ENCODE assay signal across 8 mouse cellular contexts in the genomic region with DNA sequence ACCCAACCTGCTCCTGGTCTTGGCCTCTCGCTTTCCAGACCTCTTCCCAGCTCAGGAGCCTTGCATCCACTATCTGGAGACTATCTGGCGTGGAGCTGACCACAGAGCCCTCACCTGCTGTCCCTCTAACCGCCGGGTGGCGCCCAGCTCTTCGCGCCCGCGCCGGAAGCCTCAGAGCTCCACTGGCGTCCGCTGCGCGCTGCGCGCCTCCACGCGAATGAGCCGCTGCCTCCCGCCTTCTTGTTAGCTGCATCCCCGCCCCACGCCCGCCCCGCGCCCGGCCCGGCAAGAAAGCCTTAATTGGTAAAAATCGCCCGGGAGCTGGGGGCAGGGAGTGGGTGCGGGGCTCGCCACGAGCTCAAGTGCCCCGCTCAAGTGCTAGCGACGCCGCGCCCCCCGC. TPM values are rescaled to one million over a fixed set of nuclear protein-coding genes. Genes with fewer than 3 reads are reported as not detected.
DNase-seq lines count a peak whose midpoint lies in the region; ATAC-seq and TF ChIP-seq lines count a peak whose summit lies in the region.

TSS of gene Flna (minus strand) at position 206 of the 400 bp plus-strand sequence.

- H3K4me2 ChIP-seq in midbrain, embryonic 16.5 days (ENCODE audit: low read length) = peak within 1 kb of the TSS; percentile 61

- no peaks in the 10 kb centered on the region for H3K36me3 ChIP-seq in heart, embryonic 10.5 days
- no peaks in the 10 kb centered on the region for H3K36me3 ChIP-seq in midbrain, embryonic 16.5 days (ENCODE audit: control insufficient read depth, insufficient read depth, low read length)

- peak within 1 kb of the TSS; percentile 69 for H3K4me3 ChIP-seq in embryonic fibroblast, embryonic 13.5 days (ENCODE audit: insufficient read depth, low read length)
- H3K4me3 ChIP-seq in heart, embryonic 10.5 days = peak within 1 kb of the TSS; percentile 57
- H3K4me3 ChIP-seq in midbrain, embryonic 16.5 days (ENCODE audit: low read depth, low read length) = peak within 1 kb of the TSS; percentile 46

- H3K27me3 ChIP-seq in heart, embryonic 10.5 days (ENCODE audit: insufficient read depth, poor library complexity, severe bottlenecking) = 0 out of 2 replicates have a peak, but pooled peaks cover 3% of the 10 kb centered on the region
- no peaks in the 10 kb centered on the region for H3K27me3 ChIP-seq in midbrain, embryonic 16.5 days (ENCODE audit: control insufficient read depth, insufficient read depth, low read depth, low read length)

- no peak for TF ChIP-seq CTCF in embryonic fibroblast, embryonic 13.5 days (IDR thresholded peaks at IDR 0.05; ENCODE audit: borderline replicate concordance, insufficient read depth, low read length)

- TF ChIP-seq POLR2A in embryonic fibroblast, embryonic 13.5 days (IDR thresholded peaks at IDR 0.05; ENCODE audit: low read depth, low read length) = no peak

- peak within 1 kb of the TSS; percentile 93 for H3K27ac ChIP-seq in embryonic fibroblast, embryonic 13.5 days (ENCODE audit: insufficient read depth, low read length)
- peak within 1 kb of the TSS; percentile 86 for H3K27ac ChIP-seq in heart, embryonic 10.5 days
- H3K27ac ChIP-seq in midbrain, embryonic 16.5 days (ENCODE audit: low read length) = peak within 1 kb of the TSS; percentile 60

- DNase-seq in A20 (ENCODE audit: low read depth, low spot score) (peak; percentile 64), liver (peak; percentile 59)
- peak; percentile 73 for DNase-seq in adrenal gland, postnatal 25 days
- peak; percentile 84 for DNase-seq in heart, embryonic 10.5 days (ENCODE audit: low spot score)
- DNase-seq in kidney, adult 9 months = peak; percentile 63
- DNase-seq in spleen, postnatal 4 days (ENCODE audit: low spot score in 2 of 2) = peak; percentile 58 to 83

- WGBS in heart, embryonic 10.5 days = 15% methylated on average over 38 of the region's 38 CpGs
- 18% methylated on average over 38 of the region's 38 CpGs for WGBS in midbrain, embryonic 16.5 days

- no peaks in the 10 kb centered on the region for H3K9me3 ChIP-seq in heart, embryonic 10.5 days
- no peaks in the 10 kb centered on the region for H3K9me3 ChIP-seq in midbrain, embryonic 16.5 days (replicated peaks; ENCODE audit: control insufficient read depth, low read length, poor library complexity, severe bottlenecking)

- peak within 1 kb of the TSS; percentile 67 for H3K9ac ChIP-seq in midbrain, embryonic 16.5 days (ENCODE audit: low read depth, low read length)

- peaks cover 6% of the 10 kb centered on the region; the same call in 1 of the 2 replicates for H3K4me1 ChIP-seq in embryonic fibroblast, embryonic 13.5 days (ENCODE audit: control insufficient read depth, insufficient read depth, low read length)
- no peaks in the 10 kb centered on the region for H3K4me1 ChIP-seq in heart, embryonic 10.5 days
- peaks cover 5% of the 10 kb centered on the region; the same call in 1 of the 2 replicates for H3K4me1 ChIP-seq in midbrain, embryonic 16.5 days (ENCODE audit: control insufficient read depth, insufficient read depth, low read length)

- ATAC-seq in midbrain, embryonic 16.5 days = 0 out of 2 replicates have a peak, but pooled peaks have one; percentile 4

RNA-seq across cellular contexts. Expression of gene Flna, which starts in this region (rescaled TPM):
- 138 and 183 TPM in 2 replicates for total RNA-seq in adrenal gland, postnatal 25 days (2021)
- 1,955 and 2,266 TPM in 2 replicates for polyA plus RNA-seq in embryonic fibroblast, embryonic 13.5 days (2011; ENCODE audit: insufficient read length, low read depth, missing spikeins)
- polyA plus RNA-seq in heart, embryonic 10.5 days (2016; fragmentation: Nextera tagmentation; extraction: Ambion mirVana) = 199 and 236 TPM in 2 replicates
- 84.6 and 88.4 TPM in 2 replicates for polyA plus RNA-seq in midbrain, embryonic 16.5 days (2015; fragmentation: Nextera tagmentation; extraction: Ambion mirVana)

Comparison
In these comparisons a context has a peak if more than half of its experiments do, and no peak if none do; other contexts are left out.
1. Peak in every context shown above with its lines: DNase-seq, ATAC-seq, H3K4me3 ChIP-seq and H3K27ac ChIP-seq.